Mouse (Mus musculus) 3T3-L1 (cell line): ENCODE results near the gene Nup214.

Source experiments
- DNase-seq: peaks from one replicate; pipeline ENCODE4 v3.0.0-alpha.2; 2015; ENCODE audit warnings: low read depth, low spot score

Gene Nup214

DNA sequence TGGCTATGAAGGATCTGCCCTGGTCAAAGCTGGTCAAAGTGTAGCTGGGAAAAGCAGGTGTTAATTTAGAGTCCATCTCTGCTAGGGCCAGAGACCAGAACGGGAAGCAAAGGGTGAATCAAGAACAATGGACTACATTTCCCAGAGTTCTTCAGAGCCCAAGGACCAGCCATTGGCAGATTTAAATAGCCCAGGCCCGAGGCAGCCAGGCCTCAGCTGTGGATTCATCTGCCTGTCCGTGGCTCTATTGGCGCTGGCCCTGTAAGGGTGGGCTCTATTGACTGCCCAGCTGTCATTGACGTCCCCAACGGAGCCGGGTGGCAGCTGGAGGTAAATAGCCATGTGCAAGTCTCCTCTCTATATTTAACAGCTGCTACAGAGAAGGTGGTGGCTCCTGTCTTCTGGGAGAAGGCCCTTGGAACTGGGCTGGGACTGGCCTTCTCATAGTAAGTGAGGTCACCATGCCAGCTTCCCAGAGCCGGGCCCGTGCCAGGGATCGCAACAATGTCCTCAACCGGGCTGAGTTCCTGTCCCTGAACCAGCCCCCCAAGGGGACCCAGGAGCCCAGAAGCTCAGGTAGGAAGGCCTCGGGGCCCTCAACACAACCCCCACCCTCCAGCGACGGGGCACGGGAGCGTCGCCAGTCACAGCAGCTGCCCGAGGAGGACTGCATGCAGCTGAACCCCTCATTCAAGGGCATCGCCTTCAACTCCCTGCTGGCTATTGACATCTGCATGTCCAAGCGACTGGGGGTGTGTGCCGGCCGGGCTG lies 121.3 kb downstream of the Nup214 start, which contains the start of gene Plpp7:
Plpp7 (plus strand) TSS at position 178 of the 771 bp plus-strand sequence.
- no peak for DNase-seq

DNA sequence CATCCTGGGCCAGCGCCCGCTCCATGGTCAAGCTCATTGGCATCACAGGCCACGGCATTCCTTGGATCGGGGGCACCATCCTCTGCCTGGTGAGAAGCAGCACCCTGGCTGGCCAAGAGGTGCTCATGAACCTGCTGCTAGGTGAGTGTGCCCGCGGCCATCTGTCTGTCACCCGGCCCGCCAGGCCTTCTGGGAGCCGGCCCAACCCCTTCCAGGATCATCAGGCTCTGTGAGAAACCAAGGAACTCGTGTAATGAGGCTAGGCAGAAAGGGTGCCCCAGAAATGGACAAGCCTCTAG lies 121.8 kb downstream of the Nup214 start:
- DNase-seq: no peak

DNA sequence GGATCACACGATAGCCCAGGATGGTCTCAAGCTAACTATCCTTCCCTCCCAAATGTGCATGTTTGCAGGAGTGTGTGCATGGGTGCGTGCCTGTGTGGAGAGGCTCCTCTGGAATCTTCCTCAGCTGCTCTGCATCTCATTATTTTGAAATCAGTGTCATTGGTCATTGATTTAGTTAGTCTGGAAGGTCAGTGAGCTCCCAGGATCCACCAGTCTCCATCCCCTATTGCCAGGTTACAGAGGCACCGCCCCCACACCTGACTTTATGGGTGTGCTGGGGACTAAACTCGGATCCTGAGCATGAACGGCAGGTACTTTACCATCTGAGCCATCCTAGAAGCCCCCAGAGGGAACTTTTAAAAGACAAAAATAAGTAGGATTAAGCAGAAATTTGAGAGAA lies 128.7 kb downstream of the Nup214 start:
- no peak for DNase-seq

DNA sequence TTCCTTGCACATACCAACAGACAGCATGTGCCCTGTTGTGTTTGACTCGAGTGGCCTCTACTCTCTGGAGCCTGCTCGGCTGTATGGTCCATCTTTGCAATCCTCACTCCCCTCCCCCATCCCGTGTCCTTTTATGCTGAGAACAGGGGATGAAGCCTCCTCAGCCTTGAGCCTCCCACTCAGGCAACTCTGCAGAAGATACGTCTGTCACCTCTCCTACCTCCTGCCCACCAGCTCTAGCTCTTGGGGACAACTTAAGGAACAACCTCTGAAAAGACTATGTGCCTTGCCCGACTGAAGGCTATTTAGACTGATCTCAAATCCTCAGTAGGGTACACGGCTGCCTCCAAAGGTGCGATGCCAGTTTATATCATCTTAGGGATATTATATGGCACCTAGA lies 129.3 kb downstream of the Nup214 start:
- DNase-seq: no peak
